Mouse (Mus musculus) kidney, postnatal 10 days (tissue): ENCODE measurements around the gene Pex6.

Experiments
- DNase-seq: peaks from one replicate; pipeline ENCODE4 v3.0.0; 2021; ENCODE audit warnings: mixed read lengths

Pex6 gene

GRCm38 (mm10) chr17:46702100-46702499 is 9.2 kb upstream of the Pex6 start:
- DNase-seq, result no peak

- DNase-seq, result no peak
Measured at GRCm38 (mm10) chr17:46702506-46702905, 8.8 kb upstream of the Pex6 start.

GRCm38 (mm10) chr17:46703971-46704886 is 7.0 kb upstream of the Pex6 start:
- no peak for DNase-seq

- peak; percentile 96 for DNase-seq
Measured at GRCm38 (mm10) chr17:46704887-46705835, 6.1 kb upstream of the Pex6 start, which contains the start of gene Ppp2r5d. Gene Ppp2r5d, minus strand, starts transcription at chr17:46705111.

GRCm38 (mm10) chr17:46706375-46707089 is 4.7 kb upstream of the Pex6 start:
- DNase-seq, result no peak

- peak; percentile 77 for DNase-seq
Measured at GRCm38 (mm10) chr17:46711612-46712271, 479 bp downstream of the Pex6 start.

- DNase-seq, result no peak
Measured at GRCm38 (mm10) chr17:46712442-46712841, 1.2 kb downstream of the Pex6 start.

- no peak for DNase-seq
Measured at GRCm38 (mm10) chr17:46713849-46714248, 2.6 kb downstream of the Pex6 start.

- no peak for DNase-seq
Measured at GRCm38 (mm10) chr17:46714756-46715481, 3.7 kb downstream of the Pex6 start.

GRCm38 (mm10) chr17:46721077-46721476 is 9.8 kb downstream of the Pex6 start:
- no peak for DNase-seq

GRCm38 (mm10) chr17:46724477-46725084 is 13.3 kb downstream of the Pex6 start:
- DNase-seq, result no peak

- DNase-seq, result no peak
Measured at GRCm38 (mm10) chr17:46725273-46725672, 14.0 kb downstream of the Pex6 start.

- no peak for DNase-seq
Measured at GRCm38 (mm10) chr17:46725731-46726645, 14.7 kb downstream of the Pex6 start.

- no peak for DNase-seq
Measured at GRCm38 (mm10) chr17:46727271-46727670, 16.0 kb downstream of the Pex6 start.

GRCm38 (mm10) chr17:46728021-46728420 is 16.8 kb downstream of the Pex6 start:
- peak; percentile 53 for DNase-seq

- DNase-seq, result no peak
Measured at GRCm38 (mm10) chr17:46728496-46728895, 17.2 kb downstream of the Pex6 start.

- DNase-seq, result peak; percentile 76
Measured at GRCm38 (mm10) chr17:46728904-46729318, 17.6 kb downstream of the Pex6 start, which contains the start of gene Gnmt. Gene Gnmt, minus strand, starts transcription at chr17:46729168.

- no peak for DNase-seq
Measured at GRCm38 (mm10) chr17:46734055-46734454, 22.8 kb downstream of the Pex6 start.

GRCm38 (mm10) chr17:46735287-46735686 is 24.0 kb downstream of the Pex6 start:
- no peak for DNase-seq

- DNase-seq, result no peak
Measured at GRCm38 (mm10) chr17:46736160-46736559, 24.9 kb downstream of the Pex6 start.
